Mouse (Mus musculus): ENCODE results near the gene Dnm3. TPM values are rescaled to one million over a fixed set of nuclear protein-coding genes. Genes with fewer than 3 reads are reported as not detected.

Gene Dnm3
- total RNA-seq (2023), result 0.26 to 0.81 TPM (median 0.41 TPM) in 4 replicates

DNA sequence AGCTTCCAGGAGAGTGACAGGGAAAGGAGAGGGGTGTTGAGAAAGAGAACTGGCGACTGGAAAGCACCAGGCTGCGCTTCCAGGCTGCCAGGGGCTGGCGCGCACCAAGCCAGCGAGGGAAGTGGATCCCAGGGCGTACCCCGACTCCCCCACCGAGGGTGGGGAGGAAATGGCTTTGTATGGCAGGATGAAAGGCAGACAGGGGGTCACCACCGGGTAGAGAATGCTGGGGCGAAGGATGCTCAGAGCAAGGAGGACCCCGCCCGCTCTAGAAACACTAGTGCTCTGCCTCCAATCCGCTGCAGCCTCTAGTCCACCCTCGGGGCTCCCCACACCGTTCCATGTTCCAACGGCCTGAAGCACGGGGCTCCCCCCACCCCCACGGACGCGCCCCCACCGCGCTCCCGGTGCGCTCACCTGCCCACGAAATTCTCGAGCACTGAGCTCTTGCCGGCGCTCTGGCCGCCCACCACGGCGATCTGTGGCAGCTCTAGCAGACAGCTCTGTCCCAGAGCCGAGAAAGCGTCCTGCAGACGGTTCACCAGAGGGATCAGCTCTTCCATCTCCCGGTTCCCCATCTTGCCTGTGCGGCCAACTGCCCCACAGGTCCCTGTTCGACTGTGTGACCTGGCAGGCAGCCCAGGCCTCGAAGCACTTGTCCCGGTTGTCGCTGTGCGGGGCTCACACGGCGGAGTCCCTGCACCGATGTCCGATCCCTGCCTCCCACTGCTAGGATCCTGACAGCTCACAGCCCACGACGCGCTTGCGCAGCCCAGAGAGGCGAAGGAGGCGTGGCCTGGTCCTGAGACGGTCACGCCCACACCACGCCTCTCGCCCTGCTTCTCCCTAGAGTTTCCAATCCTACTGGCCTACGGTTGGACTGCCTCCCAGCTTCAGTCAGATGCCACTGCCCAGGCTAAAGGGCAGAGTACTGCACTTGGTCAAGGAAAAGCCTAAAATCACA is at the start of gene Dnm3:
Gene Dnm3, minus strand, starts transcription at position 789 of the 964 bp plus-strand sequence.

DNA sequence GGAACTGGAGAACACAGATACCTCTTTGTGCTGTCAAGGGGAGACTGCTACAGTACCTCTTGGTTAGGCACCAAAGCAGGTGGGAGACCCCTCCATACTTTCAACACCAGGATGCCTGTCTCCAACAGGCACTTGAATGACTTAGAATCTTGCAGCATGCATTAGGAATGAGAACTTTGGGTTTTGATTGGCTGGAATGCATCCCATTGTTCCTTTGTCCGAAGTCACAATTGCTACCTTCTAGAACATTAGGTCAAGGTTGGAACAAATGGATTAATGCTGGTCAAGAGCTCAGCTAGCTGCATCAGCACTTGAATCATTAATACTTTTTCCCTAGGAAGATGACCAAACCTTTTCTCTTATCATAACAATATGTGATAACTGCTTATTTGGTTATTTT is 498.3 kb downstream of the Dnm3 start, which contains the start of gene 4930558K02Rik:
Gene 4930558K02Rik, minus strand, starts transcription at position 101 of the 400 bp plus-strand sequence.

DNA sequence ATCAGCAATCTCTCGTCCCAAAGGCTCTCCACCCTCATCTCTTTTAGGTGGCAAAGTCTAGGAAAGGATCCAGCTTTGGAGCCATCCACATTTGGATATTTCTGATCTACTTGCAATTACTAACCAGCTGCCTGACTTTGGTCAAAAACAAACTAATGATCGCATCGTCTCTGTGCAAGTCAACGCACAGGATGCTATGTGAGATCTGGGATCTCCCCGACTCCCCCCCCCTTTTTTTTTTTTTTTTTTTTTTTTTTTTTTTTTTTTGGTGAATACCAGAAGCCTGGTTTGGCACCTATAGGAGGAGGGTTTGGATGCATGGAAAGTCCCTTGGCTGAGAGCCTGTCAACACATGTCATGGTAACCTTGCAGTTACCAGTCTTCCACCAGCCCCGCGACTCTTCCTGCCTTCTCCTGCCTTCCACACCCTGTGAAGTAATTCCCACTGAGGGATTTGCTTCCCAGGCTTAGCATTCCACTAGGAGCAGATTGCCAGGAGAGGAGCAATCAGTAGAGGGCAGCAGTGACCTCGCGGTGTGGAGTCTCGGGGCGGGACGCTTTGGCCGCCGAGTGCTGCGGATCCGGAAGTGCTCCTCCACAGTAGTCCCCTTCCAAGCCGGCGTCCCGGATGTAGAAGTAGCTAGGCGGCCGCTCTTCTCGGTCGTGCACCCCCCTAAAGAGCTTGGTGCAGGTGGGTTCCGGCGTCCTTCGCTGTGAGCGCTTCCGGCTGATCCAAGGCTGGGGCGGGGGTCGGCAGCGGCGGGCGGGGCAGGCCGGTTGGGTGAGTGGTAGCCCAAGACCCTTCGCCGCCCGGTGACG is 509.0 kb downstream of the Dnm3 start, which contains the start of gene Pigc:
Gene Pigc, plus strand, starts transcription at position 598 of the 819 bp plus-strand sequence.

Other genes with a start within 250 kb of the Dnm3 start
- gene Mettl13, start 70.5 kb upstream of the Dnm3 start, total RNA-seq (2023), result 10.1 to 17.4 TPM (median 11.2 TPM) in 4 replicates
- 59.1 to 64.5 TPM (median 62.8 TPM) in 4 replicates for gene Vamp4, start 92.5 kb upstream of the Dnm3 start, total RNA-seq (2023)
- gene Myoc, start 161.1 kb upstream of the Dnm3 start, total RNA-seq (2023), result not detected in 4 replicates
- 1.2 TPM in 1 of 4 replicates, not detected in the others for gene Myocos, start 180.2 kb upstream of the Dnm3 start, total RNA-seq (2023)